Mouse (Mus musculus) forebrain, embryonic 14.5 days (tissue): Measurements from ENCODE around the gene Rpl27a. TPM values are rescaled to one million over a fixed set of nuclear protein-coding genes. Genes with fewer than 3 reads are reported as not detected.
A peak's percentile ranks its signal among the peaks of the same experiment; 100 is the strongest.

Experiments
- ATAC-seq: fragments of 200-750 bp; cut with Nextera tagmentation; 2 replicates; pipeline ENCODE4 v1.8.0; 2017; ENCODE audit warnings: mild to moderate bottlenecking, moderate library complexity
- DNase-seq: peaks from one replicate; pipeline ENCODE4 v3.0.0-alpha.2; 2015; ENCODE audit warnings: low spot score
- H3K27ac ChIP-seq: fragments of 300-500 bp; sonication (generic); 2 replicates; pipeline ENCODE4 v1.5.1; 2014; ENCODE audit warnings: low read depth, mild to moderate bottlenecking, control low read depth, low read length, moderate library complexity
- H3K27me3 ChIP-seq: fragments of 300-500 bp; sonication (generic); replicated peaks from 2 replicates; pipeline ENCODE4 v1.6.1; 2014; ENCODE audit warnings: low read length, control low read depth, mixed read lengths; ENCODE audit not compliant: control insufficient read depth, insufficient read depth
- H3K36me3 ChIP-seq: fragments of 300-500 bp; sonication (generic); 2 replicates; pipeline ENCODE4 v1.6.1; 2014; ENCODE audit warnings: low read length, control low read depth; ENCODE audit not compliant: control insufficient read depth, insufficient read depth
- H3K4me1 ChIP-seq: fragments of 300-500 bp; sonication (generic); 2 replicates; pipeline ENCODE4 v1.6.1; 2014; ENCODE audit warnings: antibody characterized with exemption, low read length, control low read depth; ENCODE audit not compliant: control insufficient read depth, insufficient read depth
- H3K4me2 ChIP-seq: fragments of 300-500 bp; sonication (generic); 2 replicates; pipeline ENCODE4 v1.6.1; 2014; ENCODE audit warnings: mild to moderate bottlenecking, control low read depth, low read length
- H3K4me3 ChIP-seq: fragments of 300-500 bp; sonication (generic); 2 replicates; pipeline ENCODE4 v1.5.1; 2014; ENCODE audit warnings: low read depth, low read length, control low read depth
- H3K9ac ChIP-seq: fragments of 300-500 bp; sonication (generic); 2 replicates; pipeline ENCODE4 v1.6.1; 2014; ENCODE audit warnings: mild to moderate bottlenecking, low read length, control low read depth, moderate library complexity
- H3K9me3 ChIP-seq: fragments of 300-500 bp; sonication (generic); replicated peaks from 2 replicates; pipeline ENCODE4 v1.6.1; 2016; ENCODE audit warnings: low read length, control low read depth, mixed read lengths; ENCODE audit not compliant: control insufficient read depth
- WGBS: fragments of 180-500 bp; shearing (Covaris S2); extraction: QIAGEN DNeasy Blood & Tissue Kit; methylation state at CpG from one replicate; pipeline ENCODE4 v1.1.7; 2014; 5-methylcytosine and 5-hydroxymethylcytosine counted together
- polyA plus RNA-seq: library from polyadenylated mRNA; unstranded; fragments of >200 nt; fragmentation: Nextera tagmentation; extraction: Ambion mirVana; gene quantifications from 2 replicates; pipeline ENCODE4 v1.2.1, GENCODE M21; 2014

The Rpl27a gene
- polyA plus RNA-seq, 1 experiment from 2014 or later, result 100 TPM

DNA sequence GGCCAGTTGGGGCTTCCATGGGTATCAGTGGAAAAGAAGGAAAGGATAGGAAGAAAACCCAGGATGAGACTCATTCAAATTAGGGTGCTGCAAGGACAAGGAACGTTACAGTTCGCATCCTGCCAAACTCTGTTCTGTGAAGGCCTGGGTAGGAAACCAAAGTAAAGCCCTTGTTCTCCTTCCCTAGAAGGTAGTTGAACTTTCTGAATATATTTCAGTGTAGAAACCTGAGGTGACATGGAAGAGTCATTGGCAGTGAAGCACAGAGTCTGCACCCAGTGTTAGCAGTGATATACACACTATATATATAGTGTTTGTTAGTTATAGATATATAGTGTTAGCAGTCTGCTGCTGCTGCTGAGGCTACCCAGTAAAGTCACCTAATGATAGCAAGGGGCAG lies 4.4 kb downstream of the Rpl27a start:
- no peak overlapping the region for H3K9ac ChIP-seq
- no peak for ATAC-seq
- no peaks in the 10 kb centered on the region for H3K9me3 ChIP-seq
- H3K4me3 ChIP-seq, result no peak overlapping the region
- peak overlapping the region; percentile 39 for H3K27ac ChIP-seq
- H3K36me3 ChIP-seq, result peaks cover 62% of the 10 kb centered on the region
- H3K4me1 ChIP-seq, result peaks cover 10% of the 10 kb centered on the region
- 60% methylated on average over 2 of the region's 2 CpGs for WGBS
- H3K4me2 ChIP-seq, result no peak overlapping the region
- no peaks in the 10 kb centered on the region for H3K27me3 ChIP-seq
- DNase-seq, result no peak

- H3K4me1 ChIP-seq, result peaks cover 8% of the 10 kb centered on the region
- H3K4me3 ChIP-seq, result no peak overlapping the region
- peak overlapping the region; percentile 39 for H3K27ac ChIP-seq
- DNase-seq, result peak; percentile 16
- H3K27me3 ChIP-seq, result no peaks in the 10 kb centered on the region
- H3K4me2 ChIP-seq, result no peak overlapping the region
- no peak for ATAC-seq
- peaks cover 62% of the 10 kb centered on the region for H3K36me3 ChIP-seq
- H3K9ac ChIP-seq, result no peak overlapping the region
- no peaks in the 10 kb centered on the region for H3K9me3 ChIP-seq
- WGBS, result 73% methylated on average over 6 of the region's 6 CpGs
Measured at GRCm38 (mm10) chr7:109523741-109524441, 4.9 kb downstream of the Rpl27a start.

- DNase-seq, result no peak
- Histone ChIP-seq H3K36me3 (peaks cover 62% of the 10 kb centered on the region), H3K4me2 (no peak overlapping the region), H3K27ac (no peak overlapping the region), H3K4me3 (no peak overlapping the region), H3K4me1 (peaks cover 8% of the 10 kb centered on the region), H3K27me3 (no peaks in the 10 kb centered on the region), H3K9me3 (no peaks in the 10 kb centered on the region), H3K9ac (no peak overlapping the region)
- ATAC-seq, result no peak
Measured at GRCm38 (mm10) chr7:109524442-109524744, 5.4 kb downstream of the Rpl27a start.

DNA sequence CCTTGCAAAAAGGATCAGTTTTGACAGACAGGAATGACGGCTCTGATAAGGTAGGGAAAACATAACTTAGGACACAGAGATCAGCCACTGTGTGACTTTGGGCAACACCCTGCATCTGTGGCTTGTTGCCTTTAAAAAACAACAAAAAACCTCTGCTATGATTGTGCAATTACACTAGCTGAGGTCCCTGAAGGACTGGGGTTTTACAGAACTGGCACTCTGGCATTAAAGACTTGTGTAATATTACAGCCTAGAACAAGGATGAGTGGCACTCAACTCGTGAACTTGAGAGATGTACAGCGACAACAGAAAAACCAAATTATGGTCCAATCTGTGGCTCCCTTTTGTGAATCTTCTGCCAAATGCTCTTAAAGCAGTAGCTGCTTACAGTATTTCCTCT lies 5.8 kb downstream of the Rpl27a start:
- Histone ChIP-seq H3K27ac (no peak overlapping the region), H3K4me2 (no peak overlapping the region), H3K9me3 (no peaks in the 10 kb centered on the region), H3K9ac (no peak overlapping the region), H3K4me1 (peaks cover 8% of the 10 kb centered on the region), H3K36me3 (peaks cover 62% of the 10 kb centered on the region), H3K4me3 (no peak overlapping the region), H3K27me3 (no peaks in the 10 kb centered on the region)
- DNase-seq (no peak), ATAC-seq (no peak)
- WGBS, result 85% methylated on average over 3 of the region's 3 CpGs

DNA sequence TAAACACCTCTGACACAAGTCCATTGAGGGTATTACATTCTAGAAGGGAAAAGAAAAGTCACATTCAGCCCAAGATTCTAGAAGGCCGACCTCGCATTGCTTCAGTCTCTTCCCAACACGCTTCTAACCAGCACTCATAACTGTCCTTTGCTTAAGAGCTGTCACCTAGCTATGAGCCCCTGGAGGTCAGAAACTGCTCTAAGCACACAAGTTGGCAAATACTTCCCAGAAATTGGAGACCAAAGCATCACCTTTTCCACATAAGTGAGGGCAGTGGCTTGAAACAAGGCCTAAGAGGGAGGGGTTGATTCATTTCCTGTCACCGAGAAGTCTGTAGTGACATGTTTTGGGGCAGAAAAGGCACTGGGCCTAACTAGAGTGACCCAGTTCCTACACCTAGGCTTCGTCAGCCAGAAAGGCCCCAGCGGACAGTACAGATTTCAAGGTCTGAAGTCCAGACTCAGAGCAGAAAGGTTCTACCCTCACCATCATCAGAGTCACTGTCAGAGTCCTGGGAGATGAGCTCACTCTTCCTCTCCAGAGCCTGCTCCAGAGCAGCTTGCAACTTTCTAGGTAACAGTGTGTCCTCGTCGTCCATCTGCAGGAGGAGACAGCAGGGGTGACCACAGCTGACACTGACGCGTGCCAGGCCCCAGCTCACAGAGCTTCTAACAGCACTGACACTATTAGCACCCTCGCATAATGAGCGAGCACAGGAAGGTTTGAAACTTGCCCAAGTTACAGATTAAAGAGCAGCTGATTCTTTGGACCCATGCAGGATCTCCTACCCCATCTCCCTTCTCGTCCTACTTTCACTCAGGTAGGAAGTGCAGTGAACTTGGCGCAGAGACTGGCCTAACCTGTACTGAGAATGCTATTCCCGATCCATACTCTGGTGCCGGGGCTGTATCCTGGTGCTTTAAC lies 7.1 kb downstream of the Rpl27a start:
- WGBS, result 85% methylated on average over 16 of the region's 16 CpGs
- DNase-seq (no peak), ATAC-seq (no peak)
- H3K4me3 ChIP-seq, result no peak overlapping the region
- H3K27me3 ChIP-seq, result no peaks in the 10 kb centered on the region
- H3K9ac ChIP-seq, result no peak overlapping the region
- no peaks in the 10 kb centered on the region for H3K9me3 ChIP-seq
- H3K27ac ChIP-seq, result no peak overlapping the region
- peaks cover 55% of the 10 kb centered on the region for H3K36me3 ChIP-seq
- no peak overlapping the region for H3K4me2 ChIP-seq
- no peaks in the 10 kb centered on the region for H3K4me1 ChIP-seq

DNA sequence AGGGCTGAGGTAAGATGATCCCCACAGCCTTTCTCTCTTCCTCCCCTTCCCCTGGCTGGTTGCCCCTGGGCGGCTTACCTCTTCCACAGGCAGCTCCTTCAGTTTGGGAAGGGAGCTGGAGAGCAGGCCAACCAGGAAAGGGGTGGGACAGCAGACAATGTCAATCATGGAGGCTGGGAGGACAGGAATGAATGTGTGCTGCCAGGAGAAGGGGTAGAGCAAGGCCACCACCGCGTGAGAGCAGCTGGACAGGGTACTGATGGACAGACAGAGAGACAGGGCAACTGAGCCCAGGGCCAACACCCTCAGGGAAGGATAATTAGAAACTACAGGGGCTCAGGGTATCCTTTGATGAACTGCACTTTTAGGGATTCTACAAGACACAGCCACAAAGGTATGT lies 8.6 kb downstream of the Rpl27a start:
- H3K27me3 ChIP-seq, result no peaks in the 10 kb centered on the region
- 80% methylated on average over 3 of the region's 3 CpGs for WGBS
- H3K9me3 ChIP-seq, result no peaks in the 10 kb centered on the region
- no peak overlapping the region; the same call in 1 of the 2 replicates for H3K9ac ChIP-seq
- H3K27ac ChIP-seq, result no peak overlapping the region
- ATAC-seq (no peak), DNase-seq (no peak)
- no peak overlapping the region for H3K4me2 ChIP-seq
- no peaks in the 10 kb centered on the region for H3K4me1 ChIP-seq
- H3K4me3 ChIP-seq, result no peak overlapping the region
- peaks cover 40% of the 10 kb centered on the region for H3K36me3 ChIP-seq

GRCm38 (mm10) chr7:109528356-109528755 lies 9.4 kb downstream of the Rpl27a start:
- Histone ChIP-seq H3K4me3 (no peak overlapping the region), H3K27me3 (no peaks in the 10 kb centered on the region), H3K4me2 (no peak overlapping the region), H3K9ac (no peak overlapping the region), H3K9me3 (no peaks in the 10 kb centered on the region), H3K36me3 (peaks cover 32% of the 10 kb centered on the region), H3K27ac (no peak overlapping the region), H3K4me1 (no peaks in the 10 kb centered on the region)
- ATAC-seq (peak; percentile 70), DNase-seq (peak; percentile 61)
- WGBS, result 11% methylated on average over 3 of the region's 3 CpGs

DNA sequence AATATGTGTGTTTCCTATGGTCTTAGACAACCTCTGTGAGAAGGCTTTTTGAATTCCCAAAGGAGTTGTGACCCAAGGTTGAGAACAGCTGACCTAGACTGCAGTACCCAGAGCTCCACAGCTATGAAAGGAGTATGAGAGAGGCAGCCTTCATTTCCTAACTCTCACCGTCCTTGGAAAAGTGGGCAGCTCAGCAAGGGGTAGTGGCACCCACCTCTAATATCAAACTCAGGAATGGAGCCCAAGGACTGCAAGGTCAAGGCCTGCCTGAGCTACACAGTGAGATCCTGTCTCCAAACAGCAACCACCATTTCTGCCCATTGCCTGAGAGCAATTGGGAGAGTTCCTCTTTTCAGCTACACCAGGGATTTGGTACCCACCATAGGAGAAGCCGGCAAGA lies 10.8 kb downstream of the Rpl27a start:
- Histone ChIP-seq H3K9me3 (no peaks in the 10 kb centered on the region), H3K4me1 (no peaks in the 10 kb centered on the region), H3K4me3 (no peak overlapping the region), H3K36me3 (peaks cover 19% of the 10 kb centered on the region), H3K4me2 (no peak overlapping the region), H3K27me3 (no peaks in the 10 kb centered on the region), H3K9ac (no peak overlapping the region), H3K27ac (no peak overlapping the region)
- WGBS, result 84% methylated on average over 2 of the region's 2 CpGs
- no peak for DNase-seq
- ATAC-seq, result no peak

DNA sequence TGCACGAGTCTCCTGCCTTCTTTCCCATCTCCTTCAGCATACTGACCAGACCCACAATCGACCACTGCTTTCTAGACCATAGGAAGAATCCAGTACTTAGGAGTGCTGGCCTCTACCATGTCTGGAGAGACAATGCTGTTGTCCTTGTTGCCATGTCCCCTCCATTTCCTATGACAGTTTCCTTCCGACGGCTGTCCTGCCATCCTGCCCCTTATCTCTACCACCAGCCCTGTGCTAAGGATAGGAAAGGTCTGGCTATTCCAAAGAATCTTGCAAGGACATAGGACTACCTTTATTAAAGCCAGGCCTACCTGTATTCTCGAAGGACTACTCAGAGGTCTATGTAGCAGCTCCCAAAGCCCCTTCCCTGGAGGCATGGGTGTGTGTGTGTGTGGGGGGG lies 12.6 kb downstream of the Rpl27a start:
- DNase-seq (no peak), ATAC-seq (no peak)
- Histone ChIP-seq H3K27me3 (no peaks in the 10 kb centered on the region), H3K9me3 (no peaks in the 10 kb centered on the region), H3K4me3 (no peak overlapping the region), H3K9ac (no peak overlapping the region), H3K4me1 (peaks cover 9% of the 10 kb centered on the region; the same call in 1 of the 2 replicates), H3K36me3 (peaks cover 2% of the 10 kb centered on the region; the same call in 1 of the 2 replicates), H3K4me2 (no peak overlapping the region), H3K27ac (no peak overlapping the region)
- WGBS, result 88% methylated on average over 5 of the region's 5 CpGs
